Mouse (Mus musculus): ENCODE results near the gene Ctu2. TPM values are rescaled to one million over a fixed set of nuclear protein-coding genes. Genes with fewer than 3 reads are reported as not detected.
A peak's percentile ranks its signal among the peaks of the same experiment; 100 is the strongest.

Gene Ctu2
- polyA plus RNA-seq, 1 experiment = 35.6 TPM

DNA sequence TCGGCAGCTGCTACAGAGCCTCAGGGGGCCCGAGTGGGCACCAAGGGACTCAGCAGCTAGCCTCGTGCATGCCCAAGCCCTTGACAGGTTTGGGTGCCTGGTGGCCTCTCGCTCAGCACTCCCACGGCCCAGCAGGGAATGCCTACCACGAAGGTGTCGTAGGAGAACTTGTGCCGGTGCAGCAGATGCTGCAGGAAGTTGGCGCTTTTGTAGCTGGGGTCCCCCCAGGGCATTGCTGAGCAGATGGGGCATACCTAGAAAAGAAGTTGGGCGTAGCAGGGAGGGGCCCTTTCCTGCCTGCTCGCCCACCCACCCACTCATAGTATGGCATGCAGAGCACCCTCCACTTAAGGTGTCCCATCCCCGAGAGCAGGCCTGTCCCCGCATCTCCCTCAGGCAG, 8.1 kb upstream of the Ctu2 start:
- TF ChIP-seq USF1 (IDR thresholded peaks at IDR 0.05; ENCODE audit: low read depth) (no peak), MYOG (IDR thresholded peaks at IDR 0.05; ENCODE audit: control insufficient read depth, extremely low read depth, insufficient read length) (no peak), MAX (IDR thresholded peaks at IDR 0.05) (no peak), FOSL1 (IDR thresholded peaks at IDR 0.05; ENCODE audit: insufficient read depth, low read length, poor library complexity, severe bottlenecking) (no peak), MYOD1 (IDR thresholded peaks at IDR 0.05; ENCODE audit: control insufficient read depth, insufficient read length, low read depth) (no peak), CTCF (IDR thresholded peaks at IDR 0.05; ENCODE audit: control insufficient read depth, insufficient read depth, insufficient read length) (no peak), CEBPB (IDR thresholded peaks at IDR 0.05; ENCODE audit: low read depth) (no peak)
- Histone ChIP-seq H3K79me3 (ENCODE audit: low read depth) (no peaks in the 10 kb centered on the region), H3K27me3 (ENCODE audit: control insufficient read depth, insufficient read depth, insufficient read length) (no peaks in the 10 kb centered on the region), H3K36me3 (ENCODE audit: control insufficient read depth, insufficient read depth) (no peaks in the 10 kb centered on the region), H3K79me2 (ENCODE audit: control insufficient read depth, insufficient read depth) (no peaks in the 10 kb centered on the region), H3K4me3 (ENCODE audit: insufficient read depth, poor library complexity, severe bottlenecking) (no peak overlapping the region), H3ac (ENCODE audit: control insufficient read depth, insufficient read length, low read depth) (no peak overlapping the region)

DNA sequence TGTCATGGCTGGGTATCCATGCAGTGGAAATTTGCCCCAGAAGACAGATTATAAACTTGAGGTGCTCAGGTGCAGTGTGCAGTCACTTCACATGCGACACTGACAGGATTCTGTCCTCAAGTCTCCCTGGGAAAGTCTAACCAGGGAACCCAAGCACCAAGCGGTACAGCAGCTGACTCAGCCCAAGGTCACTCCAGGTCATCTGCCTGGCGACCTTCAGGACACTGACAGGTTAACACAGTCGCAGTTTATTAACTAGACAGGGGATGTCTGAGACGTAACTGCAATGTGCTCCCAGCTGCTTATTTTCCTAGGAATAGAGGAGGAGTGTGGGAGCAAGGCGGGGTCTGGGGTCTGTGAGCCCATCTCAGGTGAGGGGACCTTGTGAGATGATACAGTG, 6.5 kb upstream of the Ctu2 start:
- no peak overlapping the region for H3ac ChIP-seq (ENCODE audit: control insufficient read depth, insufficient read length, low read depth)
- no peaks in the 10 kb centered on the region for H3K79me3 ChIP-seq (ENCODE audit: low read depth)
- H3K27me3 ChIP-seq (ENCODE audit: control insufficient read depth, insufficient read depth, insufficient read length) = no peaks in the 10 kb centered on the region
- no peak overlapping the region for H3K4me3 ChIP-seq (ENCODE audit: insufficient read depth, poor library complexity, severe bottlenecking)
- peaks cover 8% of the 10 kb centered on the region for H3K36me3 ChIP-seq (ENCODE audit: control insufficient read depth, insufficient read depth)
- H3K79me2 ChIP-seq (ENCODE audit: control insufficient read depth, insufficient read depth) = peaks cover 13% of the 10 kb centered on the region
- TF ChIP-seq MYOG (IDR thresholded peaks at IDR 0.05; ENCODE audit: control insufficient read depth, extremely low read depth, insufficient read length) = no peak
- TF ChIP-seq MAX (IDR thresholded peaks at IDR 0.05) = no peak
- no peak for TF ChIP-seq USF1 (IDR thresholded peaks at IDR 0.05; ENCODE audit: low read depth)
- TF ChIP-seq CTCF (IDR thresholded peaks at IDR 0.05; ENCODE audit: control insufficient read depth, insufficient read depth, insufficient read length) = no peak
- no peak for TF ChIP-seq FOSL1 (IDR thresholded peaks at IDR 0.05; ENCODE audit: insufficient read depth, low read length, poor library complexity, severe bottlenecking)
- TF ChIP-seq MYOD1 (IDR thresholded peaks at IDR 0.05; ENCODE audit: control insufficient read depth, insufficient read length, low read depth) = no peak
- no peak for TF ChIP-seq CEBPB (IDR thresholded peaks at IDR 0.05; ENCODE audit: low read depth)

DNA sequence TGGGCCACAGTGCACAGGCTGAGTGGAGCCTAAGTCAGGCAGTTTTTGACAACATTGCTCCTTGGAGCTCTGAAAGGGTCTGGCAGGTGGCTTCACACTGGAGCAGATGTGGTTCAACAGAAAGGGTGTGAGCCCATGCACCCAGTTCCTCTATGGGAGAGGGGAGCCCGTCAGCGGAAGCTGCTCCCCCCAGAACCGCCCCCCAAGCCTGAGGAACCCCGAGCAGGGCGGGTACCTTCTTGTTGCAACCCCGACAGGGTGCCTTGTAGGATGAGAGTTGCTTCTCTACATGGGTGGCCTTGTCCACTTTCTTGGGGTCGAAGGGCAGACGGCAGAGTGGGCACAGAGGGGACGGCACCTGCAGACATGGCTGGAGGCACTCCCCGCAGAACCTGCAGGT, 6.0 kb upstream of the Ctu2 start:
- no peak overlapping the region for H3ac ChIP-seq (ENCODE audit: control insufficient read depth, insufficient read length, low read depth)
- no peak for TF ChIP-seq MAX (IDR thresholded peaks at IDR 0.05)
- no peak for TF ChIP-seq MYOD1 (IDR thresholded peaks at IDR 0.05; ENCODE audit: control insufficient read depth, insufficient read length, low read depth)
- TF ChIP-seq CEBPB (IDR thresholded peaks at IDR 0.05; ENCODE audit: low read depth) = no peak
- no peak for TF ChIP-seq MYOG (IDR thresholded peaks at IDR 0.05; ENCODE audit: control insufficient read depth, extremely low read depth, insufficient read length)
- TF ChIP-seq CTCF (IDR thresholded peaks at IDR 0.05; ENCODE audit: control insufficient read depth, insufficient read depth, insufficient read length) = no peak
- TF ChIP-seq FOSL1 (IDR thresholded peaks at IDR 0.05; ENCODE audit: insufficient read depth, low read length, poor library complexity, severe bottlenecking) = no peak
- TF ChIP-seq USF1 (IDR thresholded peaks at IDR 0.05; ENCODE audit: low read depth) = no peak
- peaks cover 3% of the 10 kb centered on the region for H3K79me3 ChIP-seq (ENCODE audit: low read depth)
- H3K4me3 ChIP-seq (ENCODE audit: insufficient read depth, poor library complexity, severe bottlenecking) = no peak overlapping the region
- H3K27me3 ChIP-seq (ENCODE audit: control insufficient read depth, insufficient read depth, insufficient read length) = no peaks in the 10 kb centered on the region
- peaks cover 18% of the 10 kb centered on the region for H3K79me2 ChIP-seq (ENCODE audit: control insufficient read depth, insufficient read depth)
- peaks cover 8% of the 10 kb centered on the region for H3K36me3 ChIP-seq (ENCODE audit: control insufficient read depth, insufficient read depth)

DNA sequence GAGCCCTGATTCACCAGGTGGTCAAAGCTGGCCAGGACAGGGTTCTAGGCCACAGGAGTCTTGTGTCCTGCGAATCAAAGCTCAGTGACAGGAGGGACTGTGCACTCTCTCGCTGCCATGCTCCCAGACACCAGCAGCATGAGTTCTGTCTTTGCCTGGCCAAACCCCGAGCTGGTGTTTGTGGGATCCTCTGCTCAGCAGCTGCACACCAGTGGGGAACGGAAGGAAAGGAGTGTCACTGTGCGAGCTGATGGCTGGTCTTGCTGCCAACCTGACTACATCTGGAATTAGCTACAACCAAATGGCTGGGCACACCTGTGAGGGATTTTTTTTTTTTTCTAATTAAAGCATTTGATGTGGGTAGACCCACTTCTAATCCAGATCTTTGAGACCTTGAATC, 5.3 kb upstream of the Ctu2 start:
- H3K27me3 ChIP-seq (ENCODE audit: control insufficient read depth, insufficient read depth, insufficient read length) = no peaks in the 10 kb centered on the region
- peak overlapping the region; percentile 34 for H3ac ChIP-seq (ENCODE audit: control insufficient read depth, insufficient read length, low read depth)
- H3K79me2 ChIP-seq (ENCODE audit: control insufficient read depth, insufficient read depth) = peaks cover 23% of the 10 kb centered on the region
- TF ChIP-seq CEBPB (IDR thresholded peaks at IDR 0.05; ENCODE audit: low read depth) (no peak), FOSL1 (IDR thresholded peaks at IDR 0.05; ENCODE audit: insufficient read depth, low read length, poor library complexity, severe bottlenecking) (no peak), USF1 (IDR thresholded peaks at IDR 0.05; ENCODE audit: low read depth) (no peak), MYOD1 (IDR thresholded peaks at IDR 0.05; ENCODE audit: control insufficient read depth, insufficient read length, low read depth) (no peak), MYOG (IDR thresholded peaks at IDR 0.05; ENCODE audit: control insufficient read depth, extremely low read depth, insufficient read length) (no peak)
- H3K4me3 ChIP-seq (ENCODE audit: insufficient read depth, poor library complexity, severe bottlenecking) = no peak overlapping the region
- peaks cover 4% of the 10 kb centered on the region for H3K79me3 ChIP-seq (ENCODE audit: low read depth)
- H3K36me3 ChIP-seq (ENCODE audit: control insufficient read depth, insufficient read depth) = peaks cover 8% of the 10 kb centered on the region

DNA sequence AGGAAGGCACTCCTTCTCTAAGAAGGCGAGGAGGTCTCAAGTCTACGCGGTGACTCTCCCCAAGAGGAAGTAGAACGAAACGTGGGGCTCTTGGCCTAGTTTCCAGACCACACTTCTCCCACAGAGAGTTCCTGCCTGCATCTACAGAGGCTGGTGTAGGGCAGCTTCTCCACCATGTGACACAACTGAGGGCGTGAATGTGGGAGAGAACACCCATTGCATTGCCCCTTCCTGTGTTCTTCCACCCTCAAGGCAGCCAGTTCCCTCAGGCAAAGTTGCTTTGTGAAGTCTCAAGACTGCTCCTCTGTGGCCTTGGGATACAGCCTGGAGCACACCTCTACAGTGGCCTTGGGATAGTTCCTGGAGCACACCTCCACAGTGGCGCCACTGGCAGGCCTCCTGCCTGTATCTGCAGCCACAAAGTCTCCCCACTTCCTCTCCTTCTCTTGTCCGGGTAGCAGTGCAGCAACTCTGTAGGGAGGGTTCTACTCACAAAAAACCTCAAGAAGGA, 2.0 kb upstream of the Ctu2 start:
- TF ChIP-seq CTCF (IDR thresholded peaks at IDR 0.05; ENCODE audit: control insufficient read depth, insufficient read depth, insufficient read length) (no peak), MYOG (IDR thresholded peaks at IDR 0.05; ENCODE audit: control insufficient read depth, extremely low read depth, insufficient read length) (no peak), FOSL1 (IDR thresholded peaks at IDR 0.05; ENCODE audit: insufficient read depth, low read length, poor library complexity, severe bottlenecking) (no peak), MYOD1 (IDR thresholded peaks at IDR 0.05; ENCODE audit: control insufficient read depth, insufficient read length, low read depth) (no peak), USF1 (IDR thresholded peaks at IDR 0.05; ENCODE audit: low read depth) (no peak)
- H3K79me2 ChIP-seq (ENCODE audit: control insufficient read depth, insufficient read depth) = peaks cover 42% of the 10 kb centered on the region
- H3K36me3 ChIP-seq (ENCODE audit: control insufficient read depth, insufficient read depth) = peaks cover 16% of the 10 kb centered on the region
- H3K27me3 ChIP-seq (ENCODE audit: control insufficient read depth, insufficient read depth, insufficient read length) = no peaks in the 10 kb centered on the region
- H3K4me3 ChIP-seq (ENCODE audit: insufficient read depth, poor library complexity, severe bottlenecking) = no peak overlapping the region
- no peak overlapping the region for H3ac ChIP-seq (ENCODE audit: control insufficient read depth, insufficient read length, low read depth)
- peaks cover 9% of the 10 kb centered on the region for H3K79me3 ChIP-seq (ENCODE audit: low read depth)
